Mouse (Mus musculus) E14TG2a.4 (cell line): ENCODE data around the gene Arid1a.
"Not testable (repeated sequence)": the region's sequence is repeated elsewhere in the genome, so short reads cannot be mapped to it uniquely, and the experiment has no call there.

Source experiments
- H3K27me3 ChIP-seq: 2 replicates; pipeline ENCODE4 v1.6.1; 2014; ENCODE audit warnings: low read length, control low read depth; ENCODE audit not compliant: insufficient read depth
- H3K36me3 ChIP-seq: 2 replicates; pipeline ENCODE4 v1.6.1; 2014; ENCODE audit warnings: low read length, control low read depth; ENCODE audit not compliant: insufficient read depth
- H3K4me1 ChIP-seq: replicated peaks from 2 replicates; pipeline ENCODE4 v1.6.1; 2014; ENCODE audit warnings: low read depth, low read length, control low read depth
- H3K4me3 ChIP-seq: replicated peaks from 2 replicates; pipeline ENCODE4 v1.5.1; 2014; ENCODE audit warnings: mild to moderate bottlenecking, low read length
- H3K9me3 ChIP-seq: 2 replicates; pipeline ENCODE4 v1.6.1; 2014; ENCODE audit warnings: low read length, control low read depth
- CTCF ChIP-seq: conservative IDR thresholded peaks from 2 replicates; pipeline ENCODE4 v1.5.1; 2014; ENCODE audit warnings: low read length
- NANOG ChIP-seq: IDR thresholded peaks from 2 replicates; pipeline ENCODE4 v1.6.1; 2014; ENCODE audit warnings: borderline replicate concordance, low read length, mixed read lengths
- POU5F1 ChIP-seq: IDR thresholded peaks from 2 replicates; pipeline ENCODE4 v1.6.1; 2014; ENCODE audit warnings: low read length, borderline replicate concordance

Arid1a gene

GRCm38 (mm10) chr4:133656997-133657396, 99.6 kb downstream of the Arid1a start:
- Histone ChIP-seq H3K27me3 (no peaks in the 10 kb centered on the region), H3K36me3 (peaks cover 2% of the 10 kb centered on the region), H3K9me3 (no peaks in the 10 kb centered on the region), H3K4me3 (peak overlapping the region; percentile 65), H3K4me1 (peaks cover 73% of the 10 kb centered on the region)
- no peak for TF ChIP-seq CTCF
- no peak for TF ChIP-seq POU5F1
- no peak for TF ChIP-seq NANOG

- H3K27me3 ChIP-seq: no peaks in the 10 kb centered on the region
- H3K4me1 ChIP-seq: peaks cover 74% of the 10 kb centered on the region
- no peak for TF ChIP-seq NANOG
- TF ChIP-seq CTCF: no peak
- TF ChIP-seq POU5F1: no peak
- H3K36me3 ChIP-seq: no peaks in the 10 kb centered on the region
- H3K4me3 ChIP-seq: peak overlapping the region; percentile 65
- no peaks in the 10 kb centered on the region for H3K9me3 ChIP-seq
Measured at GRCm38 (mm10) chr4:133656294-133656693, 100.3 kb downstream of the Arid1a start.

GRCm38 (mm10) chr4:133654070-133654469, 102.5 kb downstream of the Arid1a start:
- peak; percentile 30 for TF ChIP-seq CTCF
- peaks cover 78% of the 10 kb centered on the region for H3K4me1 ChIP-seq
- H3K9me3 ChIP-seq, H3K27me3 ChIP-seq, H3K4me3 ChIP-seq, H3K36me3 ChIP-seq: not testable (repeated sequence)

GRCm38 (mm10) chr4:133652746-133653145, 103.8 kb downstream of the Arid1a start:
- no peaks in the 10 kb centered on the region for H3K9me3 ChIP-seq
- H3K4me1 ChIP-seq: peaks cover 67% of the 10 kb centered on the region
- no peak for TF ChIP-seq NANOG
- TF ChIP-seq POU5F1: no peak
- no peak for TF ChIP-seq CTCF
- H3K4me3 ChIP-seq: no peak overlapping the region
- no peaks in the 10 kb centered on the region for H3K36me3 ChIP-seq
- H3K27me3 ChIP-seq: no peaks in the 10 kb centered on the region

GRCm38 (mm10) chr4:133651986-133652385, 104.6 kb downstream of the Arid1a start:
- Histone ChIP-seq H3K27me3 (no peaks in the 10 kb centered on the region), H3K9me3 (no peaks in the 10 kb centered on the region), H3K36me3 (no peaks in the 10 kb centered on the region), H3K4me3 (peak overlapping the region; percentile 39), H3K4me1 (peaks cover 59% of the 10 kb centered on the region)
- TF ChIP-seq CTCF (no peak), POU5F1 (no peak), NANOG (no peak)

GRCm38 (mm10) chr4:133651445-133651844, 105.1 kb downstream of the Arid1a start:
- peak overlapping the region; percentile 39 for H3K4me3 ChIP-seq
- no peaks in the 10 kb centered on the region for H3K9me3 ChIP-seq
- H3K36me3 ChIP-seq: no peaks in the 10 kb centered on the region
- TF ChIP-seq POU5F1: no peak
- no peak for TF ChIP-seq CTCF
- TF ChIP-seq NANOG: no peak
- H3K4me1 ChIP-seq: peaks cover 54% of the 10 kb centered on the region
- no peaks in the 10 kb centered on the region for H3K27me3 ChIP-seq

GRCm38 (mm10) chr4:133649989-133650699, 106.4 kb downstream of the Arid1a start, which contains the start of gene Zdhhc18:
Gene Zdhhc18, minus strand, starts transcription at chr4:133650154.
- no peaks in the 10 kb centered on the region for H3K27me3 ChIP-seq
- H3K4me1 ChIP-seq: peaks cover 51% of the 10 kb centered on the region
- peak within 1 kb of the TSS; percentile 55 for H3K4me3 ChIP-seq
- H3K36me3 ChIP-seq: no peaks in the 10 kb centered on the region
- TF ChIP-seq CTCF (peak; percentile 93), NANOG (no peak)
- no peaks in the 10 kb centered on the region for H3K9me3 ChIP-seq

- not testable (repeated sequence) for H3K9me3 ChIP-seq, H3K27me3 ChIP-seq, H3K36me3 ChIP-seq
- H3K4me1 ChIP-seq: peaks cover 49% of the 10 kb centered on the region
- peak overlapping the region; percentile 55 for H3K4me3 ChIP-seq
Measured at GRCm38 (mm10) chr4:133649464-133649863, 107.1 kb downstream of the Arid1a start.

GRCm38 (mm10) chr4:133645680-133646079, 110.9 kb downstream of the Arid1a start:
- H3K4me1 ChIP-seq: peaks cover 20% of the 10 kb centered on the region
- H3K9me3 ChIP-seq: peaks cover 7% of the 10 kb centered on the region
- H3K4me3 ChIP-seq: peak overlapping the region; percentile 60
- H3K36me3 ChIP-seq: no peaks in the 10 kb centered on the region
- H3K27me3 ChIP-seq: 0 out of 2 replicates have a peak, but pooled peaks cover 2% of the 10 kb centered on the region
- TF ChIP-seq NANOG (no peak), POU5F1 (no peak), CTCF (no peak)
